18 mouse cellular contexts compared by ENCODE assay signal in the genomic region with DNA sequence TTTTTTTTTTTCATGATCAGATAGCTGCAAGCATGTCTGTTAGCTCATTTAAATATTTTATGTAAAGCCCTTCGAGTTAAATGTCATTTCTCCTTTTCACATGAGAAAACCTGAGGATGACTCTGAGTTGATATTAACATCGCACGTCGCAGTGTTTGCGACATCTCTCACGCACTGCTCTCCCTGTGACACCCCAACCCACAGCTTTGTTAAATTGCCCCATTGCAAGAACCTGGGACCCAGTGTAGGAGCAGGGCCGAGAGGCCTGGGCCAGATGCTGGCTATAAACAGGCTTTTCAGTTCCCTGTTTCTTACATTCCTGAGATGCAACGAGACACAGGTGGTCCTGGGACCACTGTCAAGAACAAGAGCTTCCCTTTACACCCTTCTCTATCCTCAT.
"Had no signal": no experiment of that assay in that cellular context is flagged by ENCODE, and none has a peak within 500 bp of the region (broad histone marks: within the 10 kb centered on the region; RNA-seq: fewer than 3 reads in every experiment).

No protein-coding gene starts in this region.

- DNase-seq: kidney, adult 8-10 months; kidney, postnatal 10 days; kidney, postnatal 36 days; layer of hippocampus, adult 9-11 months; liver; lung, adult 18-20 months; lung, postnatal 14 days; lung, postnatal 4 days; midbrain, embryonic 14.5 days; thymus, adult 18-20 months; thymus, postnatal 36 days had no signal

- H3K4me3 ChIP-seq: kidney, embryonic 15.5 days; limb, embryonic 10.5 days; limb, embryonic 13.5 days; liver, embryonic 12.5 days; liver, embryonic 15.5 days; lung, embryonic 15.5 days; stomach, embryonic 15.5 days had no signal

- H3K4me1 ChIP-seq: liver, embryonic 15.5 days had no signal

- H3K9me3 ChIP-seq: kidney, embryonic 15.5 days; limb, embryonic 10.5 days; limb, embryonic 13.5 days; liver, embryonic 12.5 days; liver, embryonic 15.5 days; lung, embryonic 15.5 days; stomach, embryonic 15.5 days had no signal

- ATAC-seq: liver, embryonic 12.5 days had no signal

- H3K36me3 ChIP-seq: kidney, embryonic 15.5 days; limb, embryonic 10.5 days; limb, embryonic 13.5 days; liver, embryonic 12.5 days; liver, embryonic 15.5 days; lung, embryonic 15.5 days; stomach, embryonic 15.5 days had no signal

- H3K27me3 ChIP-seq: kidney, embryonic 15.5 days; lung, embryonic 15.5 days; stomach, embryonic 15.5 days had no signal

- H3K27ac ChIP-seq: limb, embryonic 13.5 days; liver, embryonic 12.5 days; liver, embryonic 15.5 days; lung, embryonic 15.5 days; stomach, embryonic 15.5 days had no signal
